Mouse (Mus musculus) heart, adult 18-20 months (tissue): ENCODE data around the gene Arih2. TPM values are rescaled to one million over a fixed set of nuclear protein-coding genes. Genes with fewer than 3 reads are reported as not detected.

ENCODE experiments used
- DNase-seq, 2 experiments: peaks; one replicate each; pipeline ENCODE4 v3.0.0; 2021 to 2022; ENCODE audit warnings: mixed read lengths in 1 of 2
- total RNA-seq, 2 experiments: library from RNA; stranded (reverse); gene quantifications; 2 replicates each; pipeline ENCODE4 v1.2.3; 2021

The Arih2 gene
- total RNA-seq, 2 experiments from 2014 or later: 40.6 to 42.7 TPM

GRCm38 (mm10) chr9:108579344-108579690 lies 69.9 kb downstream of the Arih2 start:
- no peak for DNase-seq

- DNase-seq: peak; percentile 89 to 95
Measured at GRCm38 (mm10) chr9:108578545-108579343, 70.4 kb downstream of the Arih2 start, which contains the start of gene Wdr6. Gene Wdr6 (minus strand): TSS chr9:108578739.

DNA sequence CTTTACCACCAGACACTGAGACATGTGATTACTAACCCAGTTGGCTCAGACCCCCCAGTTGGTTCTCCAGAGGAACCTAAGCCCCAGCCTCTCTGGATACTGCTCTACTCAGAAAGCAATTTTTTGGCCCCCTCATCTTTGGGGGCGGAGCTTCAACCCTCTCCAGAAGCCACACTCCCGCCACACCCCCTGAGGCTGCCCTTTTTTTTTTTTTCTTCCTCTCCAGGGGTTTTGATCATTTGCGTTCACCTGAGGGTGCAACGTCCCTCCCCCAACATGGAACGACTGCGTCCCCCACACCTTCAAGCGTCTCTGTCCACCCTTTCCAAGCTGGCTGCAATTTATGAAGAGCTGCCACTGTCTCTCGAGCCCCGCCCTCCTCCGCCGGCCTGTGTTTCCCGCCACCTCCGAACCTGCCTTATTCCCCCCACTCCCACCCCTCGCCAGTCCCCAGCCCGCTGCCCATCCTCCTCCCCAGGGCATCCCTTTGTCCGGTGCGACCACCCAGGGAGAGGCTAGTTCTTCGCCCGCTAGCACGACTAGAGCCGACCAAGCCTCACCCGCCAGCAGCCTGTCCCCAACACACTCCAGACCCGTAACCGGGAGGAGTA lies 71.1 kb downstream of the Arih2 start:
- DNase-seq: peak; percentile 47 to 69

DNA sequence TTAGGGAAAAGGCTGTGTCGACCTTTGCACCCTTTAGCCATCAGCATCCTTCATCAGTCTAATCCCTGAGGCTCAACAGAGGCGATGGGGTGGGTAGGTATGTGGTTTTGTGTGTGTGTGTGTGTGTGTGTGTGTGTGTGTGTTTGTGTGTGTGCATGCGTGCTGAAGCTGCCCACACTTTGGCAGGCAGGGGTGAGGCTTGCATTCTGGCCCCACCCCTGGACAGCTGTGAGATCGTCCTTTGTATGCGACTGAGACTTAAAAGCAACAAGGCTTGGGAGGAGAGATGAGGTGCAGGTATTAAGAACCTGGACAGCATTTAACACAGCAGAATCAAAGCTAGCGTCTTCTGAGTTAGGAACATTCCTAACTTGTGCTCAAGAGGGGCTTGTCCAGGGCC lies 72.2 kb downstream of the Arih2 start:
- no peak for DNase-seq

GRCm38 (mm10) chr9:108575321-108576297 lies 73.6 kb downstream of the Arih2 start:
- DNase-seq: no peak

DNA sequence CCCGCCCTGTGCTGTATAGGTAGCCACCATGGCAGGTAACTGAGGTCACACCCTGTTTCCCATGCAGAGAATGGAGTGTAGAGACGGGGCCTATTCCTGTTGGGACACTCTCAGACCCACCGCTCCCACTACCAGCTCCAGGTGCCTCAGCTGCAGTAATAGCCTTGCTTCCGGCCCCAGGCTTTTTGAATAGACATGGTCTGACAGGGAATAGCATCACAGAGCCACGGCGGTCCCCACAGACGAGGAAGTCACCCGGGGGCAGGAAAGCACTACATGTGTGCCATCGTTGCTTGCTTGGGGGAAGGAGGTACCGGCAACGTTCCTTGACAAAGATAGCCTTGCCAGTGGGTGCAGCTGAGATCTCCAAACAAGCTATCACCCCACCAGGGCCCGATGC lies 74.3 kb downstream of the Arih2 start:
- DNase-seq: no peak

DNA sequence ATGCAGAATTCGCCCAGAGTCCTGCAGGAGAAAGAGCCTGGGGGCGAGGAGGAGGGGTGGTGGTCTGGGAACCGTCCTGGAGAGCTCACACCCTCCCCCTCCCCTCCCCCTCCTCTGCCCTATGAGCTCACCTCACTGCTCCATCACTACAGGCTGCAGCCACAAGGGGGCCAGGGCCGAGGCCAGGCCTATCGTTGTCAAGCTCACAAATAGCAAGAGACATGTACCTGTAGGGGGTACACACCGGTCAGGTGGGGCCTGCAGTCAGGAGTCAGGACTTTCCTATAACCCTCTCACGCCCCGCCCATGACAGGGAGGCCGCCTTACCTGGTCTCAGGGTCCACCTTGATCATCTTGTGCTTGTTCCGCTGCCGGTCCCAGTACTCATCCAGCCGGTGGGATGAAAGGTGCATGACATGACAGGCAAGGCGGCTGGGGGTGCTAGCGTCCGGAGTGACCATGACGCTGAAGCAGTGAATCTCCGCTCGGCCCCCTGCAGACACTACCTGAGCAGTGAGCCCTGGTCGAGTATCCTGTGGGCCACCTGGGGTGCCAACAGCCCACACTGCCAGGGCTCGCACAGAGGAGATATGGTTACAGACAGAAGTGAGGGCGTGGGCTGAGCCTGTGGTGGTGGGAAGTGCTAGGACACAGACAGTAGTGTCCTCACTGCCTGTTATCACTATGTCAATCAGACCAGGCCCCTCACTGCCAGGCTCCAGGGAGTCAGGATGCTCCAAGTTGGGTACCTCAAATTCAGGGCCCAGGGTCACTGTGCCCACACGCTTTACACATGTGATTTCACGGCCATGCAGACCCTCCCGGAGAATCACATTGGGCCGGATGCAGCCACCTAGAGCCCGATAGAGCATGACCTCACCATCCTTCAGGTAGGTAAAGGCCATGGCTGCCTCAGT lies 75.2 kb downstream of the Arih2 start:
- DNase-seq: no peak

GRCm38 (mm10) chr9:108572321-108572720 lies 76.9 kb downstream of the Arih2 start:
- peak in 1 of 2 experiments; percentile 1 for DNase-seq

- no peak for DNase-seq
Measured at GRCm38 (mm10) chr9:108571401-108571973, 77.7 kb downstream of the Arih2 start.

GRCm38 (mm10) chr9:108570207-108570896 lies 78.8 kb downstream of the Arih2 start:
- DNase-seq: peak; percentile 74 to 89

DNA sequence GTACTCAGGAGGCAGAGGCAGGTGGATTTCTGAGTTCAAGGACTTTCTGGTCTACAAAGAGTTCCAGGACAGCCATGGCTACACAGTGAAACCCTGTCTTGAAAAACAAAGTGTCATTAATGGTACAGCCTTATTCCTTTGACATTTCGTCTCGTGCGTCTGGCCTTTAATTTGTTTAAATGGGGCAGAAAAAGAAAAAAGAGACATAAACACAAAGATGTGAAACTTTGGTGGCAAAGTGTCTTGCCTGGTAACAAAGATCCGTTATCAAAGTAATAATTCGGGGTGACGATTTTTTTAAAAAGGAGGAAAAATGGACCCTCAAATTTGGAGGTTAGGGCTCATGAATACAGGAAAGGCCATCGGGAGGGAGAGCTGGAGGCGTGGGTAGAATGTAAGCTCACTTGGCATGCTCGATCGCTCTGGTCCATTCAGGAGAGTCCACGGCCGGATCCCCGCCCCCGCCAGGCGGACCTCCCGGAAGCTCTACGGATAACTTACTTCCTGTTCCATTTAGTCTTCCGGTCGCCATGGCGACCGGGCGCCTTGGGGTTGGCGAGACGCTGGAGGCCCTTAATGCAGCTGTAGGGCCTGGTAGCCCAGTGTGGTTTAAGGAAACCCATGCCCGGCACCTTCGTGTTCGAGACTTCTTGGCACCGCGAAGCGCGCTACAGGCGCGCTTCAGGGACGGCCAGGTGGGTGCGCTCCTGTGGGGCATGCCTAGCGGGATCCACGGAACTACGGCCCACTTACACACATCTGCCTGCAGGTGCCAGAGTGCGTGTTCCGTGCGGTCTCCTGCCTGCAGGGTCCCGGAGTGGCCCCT lies 79.6 kb downstream of the Arih2 start, which contains the start of gene Dalrd3:
TSS of gene Dalrd3 (plus strand) at position 506 of the 826 bp plus-strand sequence.
- peak; percentile 89 to 95 for DNase-seq

DNA sequence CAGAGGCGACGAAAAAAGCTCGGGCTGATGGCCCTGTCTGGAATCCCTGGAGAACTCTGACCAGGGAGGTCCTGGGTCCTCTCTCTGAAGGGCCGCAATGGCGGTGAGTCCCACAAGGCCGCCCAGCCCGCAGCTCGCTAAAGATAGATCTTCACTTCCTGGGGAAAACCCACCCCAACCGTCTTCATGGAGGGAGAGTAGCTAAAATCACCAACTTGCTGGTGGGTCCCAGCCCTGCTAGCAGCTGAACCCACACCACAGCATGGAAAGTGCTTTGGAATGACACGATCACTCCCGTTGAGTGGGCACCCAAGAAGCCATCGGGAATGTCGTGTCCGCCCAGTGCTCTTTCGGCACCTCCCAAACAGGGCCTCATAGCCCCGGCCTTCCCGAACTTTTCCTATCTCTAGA lies 80.7 kb downstream of the Arih2 start:
- no peak for DNase-seq

- peak in 1 of 2 experiments; percentile 63 for DNase-seq
Measured at GRCm38 (mm10) chr9:108567931-108568419, 81.2 kb downstream of the Arih2 start.

- peak; percentile 98 for DNase-seq
Measured at GRCm38 (mm10) chr9:108566815-108567776, 82.1 kb downstream of the Arih2 start, which contains the start of gene Ndufaf3. Gene Ndufaf3 (minus strand): TSS chr9:108567434.

- DNase-seq: no peak
Measured at GRCm38 (mm10) chr9:108565881-108566814, 83.0 kb downstream of the Arih2 start.

GRCm38 (mm10) chr9:108564131-108564530 lies 85.1 kb downstream of the Arih2 start:
- DNase-seq: peak in 1 of 2 experiments; percentile 2

- DNase-seq: no peak
Measured at GRCm38 (mm10) chr9:108563671-108564070, 85.5 kb downstream of the Arih2 start.
